Mouse (Mus musculus) liver, adult 2 months (tissue): ENCODE measurements around the gene Pfkfb1. TPM values are rescaled to one million over a fixed set of nuclear protein-coding genes. Genes with fewer than 3 reads are reported as not detected.

Source experiments
- DNase-seq: peaks from one replicate; pipeline ENCODE4 v3.0.0-alpha.2; 2011; ENCODE audit warnings: low read depth, low spot score; ENCODE audit errors: extremely low read depth
- H3K27ac ChIP-seq: fragments of 200-500 bp; replicated peaks from 2 replicates; pipeline ENCODE4 v1.5.1; 2012; ENCODE audit warnings: low read depth, mild to moderate bottlenecking, control low read depth, inconsistent platforms, low read length; ENCODE audit not compliant: insufficient read depth
- H3K27me3 ChIP-seq: fragments of 200-500 bp; 2 replicates; pipeline ENCODE4 v1.6.1; 2012; ENCODE audit warnings: mild to moderate bottlenecking, moderate library complexity, low read length, inconsistent platforms; ENCODE audit not compliant: control insufficient read depth, insufficient read depth
- H3K36me3 ChIP-seq: fragments of 200-500 bp; 2 replicates; pipeline ENCODE4 v1.6.1; 2012; ENCODE audit warnings: low read length, inconsistent platforms; ENCODE audit not compliant: control insufficient read depth, insufficient read depth
- H3K4me1 ChIP-seq: fragments of 200-500 bp; 2 replicates; pipeline ENCODE4 v1.6.1; 2011; ENCODE audit warnings: low read length; ENCODE audit not compliant: control insufficient read depth, insufficient read depth
- H3K4me3 ChIP-seq: fragments of 200-500 bp; 2 replicates; pipeline ENCODE4 v1.5.1; 2011; ENCODE audit warnings: low read depth, mild to moderate bottlenecking, control low read depth, low read length, moderate library complexity; ENCODE audit not compliant: insufficient read depth
- H3K79me2 ChIP-seq: fragments of 200-500 bp; 2 replicates; pipeline ENCODE4 v1.6.1; 2012; ENCODE audit warnings: inconsistent platforms, mild to moderate bottlenecking, low read length, moderate library complexity; ENCODE audit not compliant: control insufficient read depth, insufficient read depth
- H3K9ac ChIP-seq: fragments of 200-500 bp; 2 replicates; pipeline ENCODE4 v1.6.1; 2012; ENCODE audit warnings: low read depth, mild to moderate bottlenecking, control low read depth, inconsistent platforms, low read length
- CTCF ChIP-seq: fragments of 200-500 bp; IDR thresholded peaks from 2 replicates; pipeline ENCODE4 v1.5.1; 2011; ENCODE audit warnings: low read depth, low read length, control low read depth
- POLR2A ChIP-seq: fragments of 200-500 bp; IDR thresholded peaks from 2 replicates; pipeline ENCODE4 v1.6.1; 2011; ENCODE audit warnings: low read length, control low read depth; ENCODE audit not compliant: insufficient read depth; ENCODE audit errors: extremely low read depth
- WGBS: fragments of 180-500 bp; shearing (Covaris S2); methylation state at CpG from one replicate; pipeline ENCODE4 v1.1.7; 2018; 5-methylcytosine and 5-hydroxymethylcytosine counted together
- polyA plus RNA-seq: library from polyadenylated mRNA; depleted of rRNA; stranded (reverse); fragments of >200 nt; gene quantifications from 2 replicates; pipeline ENCODE4 v1.2.3, GENCODE M21; 2012; rRNA removed
- total RNA-seq: library from RNA; depleted of rRNA; stranded (reverse); fragments of >200 nt; gene quantifications from 2 replicates; pipeline ENCODE4 v1.2.3, GENCODE M21; 2014; rRNA removed

Pfkfb1 gene
- total RNA-seq (23.8 and 31.6 TPM in 2 replicates), polyA plus RNA-seq (21.2 and 23.5 TPM in 2 replicates)

- Histone ChIP-seq H3K4me1 (peaks cover 7% of the 10 kb centered on the region; the same call in 1 of the 2 replicates), H3K36me3 (peaks cover 6% of the 10 kb centered on the region; the same call in 1 of the 2 replicates), H3K9ac (peak within 1 kb of the TSS; percentile 73), H3K27me3 (no peaks in the 10 kb centered on the region), H3K27ac (peak within 1 kb of the TSS; percentile 64), H3K79me2 (no peaks in the 10 kb centered on the region), H3K4me3 (peak within 1 kb of the TSS; percentile 84)
- under 1% methylated on average over 35 of the region's 35 CpGs for WGBS
- DNase-seq: peak; percentile 76
- 0 out of 2 replicates have a peak, but pooled peaks have one; percentile 23 for TF ChIP-seq POLR2A
- peak; percentile 50 for TF ChIP-seq CTCF
Observed at GRCm38 (mm10) chrX:150588023-150588764, at the start of gene Pfkfb1. TSS of gene Pfkfb1 (plus strand) at chrX:150588229.

GRCm38 (mm10) chrX:150540111-150540510 lies 47.9 kb upstream of the Pfkfb1 start:
- H3K4me1 ChIP-seq: no peaks in the 10 kb centered on the region
- H3K9ac ChIP-seq: no peak overlapping the region
- no peaks in the 10 kb centered on the region for H3K79me2 ChIP-seq
- no peak overlapping the region for H3K27ac ChIP-seq
- 81% methylated on average over 2 of the region's 2 CpGs for WGBS
- no peaks in the 10 kb centered on the region for H3K27me3 ChIP-seq
- DNase-seq: no peak
- no peaks in the 10 kb centered on the region for H3K36me3 ChIP-seq
- no peak overlapping the region for H3K4me3 ChIP-seq
- no peak for TF ChIP-seq POLR2A
- TF ChIP-seq CTCF: no peak

GRCm38 (mm10) chrX:150541684-150542083 lies 46.3 kb upstream of the Pfkfb1 start:
- no peak overlapping the region for H3K27ac ChIP-seq
- H3K4me1 ChIP-seq: no peaks in the 10 kb centered on the region
- no peak for DNase-seq
- TF ChIP-seq POLR2A (no peak), CTCF (no peak)
- H3K36me3 ChIP-seq: no peaks in the 10 kb centered on the region
- H3K4me3 ChIP-seq: no peak overlapping the region
- no peaks in the 10 kb centered on the region for H3K79me2 ChIP-seq
- H3K27me3 ChIP-seq: no peaks in the 10 kb centered on the region
- no peak overlapping the region for H3K9ac ChIP-seq

GRCm38 (mm10) chrX:150547239-150547638 lies 40.8 kb upstream of the Pfkfb1 start, which contains the start of gene Alas2:
TSS of gene Alas2 (plus strand) at chrX:150547375.
- no peak for TF ChIP-seq CTCF
- no peak for TF ChIP-seq POLR2A

GRCm38 (mm10) chrX:150549639-150550038 lies 38.4 kb upstream of the Pfkfb1 start:
- Histone ChIP-seq H3K9ac (no peak overlapping the region), H3K79me2 (no peaks in the 10 kb centered on the region), H3K4me1 (peaks cover 12% of the 10 kb centered on the region), H3K27ac (peak overlapping the region; percentile 8; the same call in 1 of the 2 replicates), H3K4me3 (no peak overlapping the region), H3K36me3 (peaks cover 4% of the 10 kb centered on the region; the same call in 1 of the 2 replicates), H3K27me3 (no peaks in the 10 kb centered on the region)
- DNase-seq: peak; percentile 18
- WGBS: 87% methylated on average over 3 of the region's 3 CpGs
- no peak for TF ChIP-seq CTCF
- TF ChIP-seq POLR2A: no peak

More at GRCm38 (mm10) chrX:150547239-150547638, 40.8 kb upstream of the Pfkfb1 start, which contains the start of gene Alas2:
- WGBS: 26% methylated on average over 3 of the region's 5 CpGs
- Histone ChIP-seq H3K4me1 (peaks cover 12% of the 10 kb centered on the region), H3K4me3 (no peak within 1 kb of the TSS), H3K9ac (no peak within 1 kb of the TSS), H3K27ac (peak within 1 kb of the TSS; percentile 59), H3K27me3 (no peaks in the 10 kb centered on the region), H3K79me2 (no peaks in the 10 kb centered on the region), H3K36me3 (no peaks in the 10 kb centered on the region)
- peak; percentile 52 for DNase-seq

GRCm38 (mm10) chrX:150551986-150552385 lies 36.0 kb upstream of the Pfkfb1 start:
- DNase-seq: peak; percentile 84
- peaks cover 12% of the 10 kb centered on the region for H3K4me1 ChIP-seq
- 25% methylated on average over 2 of the region's 2 CpGs for WGBS
- peaks cover 4% of the 10 kb centered on the region; the same call in 1 of the 2 replicates for H3K36me3 ChIP-seq
- no peaks in the 10 kb centered on the region for H3K27me3 ChIP-seq
- no peak for TF ChIP-seq CTCF
- TF ChIP-seq POLR2A: no peak
- no peak overlapping the region for H3K9ac ChIP-seq
- no peaks in the 10 kb centered on the region for H3K79me2 ChIP-seq
- no peak overlapping the region for H3K4me3 ChIP-seq
- peak overlapping the region; percentile 84 for H3K27ac ChIP-seq
